Mouse (Mus musculus) MN1 (cell line): ENCODE measurements at regions not wholly inside any gene's neighbourhood (a gene's known extent, or its start where the extent isn't known, plus 50 kb on each side); places are given as distances from the start of the nearest gene placed in this dataset.

ENCODE experiments used
- DNase-seq: peaks from one replicate; pipeline ENCODE4 v3.0.0-alpha.2; 2016; ENCODE audit warnings: low spot score

- DNase-seq, result no peak
Observed at GRCm38 (mm10) chr4:8374061-8374460, 135.2 kb upstream of the Car8 start.

GRCm38 (mm10) chr4:8372069-8372468, 133.2 kb upstream of the Car8 start:
- DNase-seq, result no peak

GRCm38 (mm10) chr4:8370786-8371185, 131.9 kb upstream of the Car8 start:
- no peak for DNase-seq

GRCm38 (mm10) chr4:8367487-8368276, 128.8 kb upstream of the Car8 start:
- DNase-seq, result peak; percentile 74

- DNase-seq, result no peak
Observed at GRCm38 (mm10) chr4:8366978-8367377, 128.1 kb upstream of the Car8 start.

GRCm38 (mm10) chr4:8362409-8362808, 123.6 kb upstream of the Car8 start:
- no peak for DNase-seq

GRCm38 (mm10) chr4:8361931-8362330, 123.1 kb upstream of the Car8 start:
- DNase-seq, result no peak

- DNase-seq, result no peak
Observed at GRCm38 (mm10) chr4:8361305-8361704, 122.5 kb upstream of the Car8 start.

GRCm38 (mm10) chr4:8357443-8357842, 118.6 kb upstream of the Car8 start:
- no peak for DNase-seq

- no peak for DNase-seq
Observed at GRCm38 (mm10) chr4:8341928-8342327, 103.1 kb upstream of the Car8 start.

- DNase-seq, result no peak
Observed at GRCm38 (mm10) chr4:8309241-8309987, 70.6 kb upstream of the Car8 start.

GRCm38 (mm10) chr4:8292563-8292962, 53.7 kb upstream of the Car8 start:
- DNase-seq, result no peak

- no peak for DNase-seq
Observed at GRCm38 (mm10) chr4:8291528-8292492, 53.0 kb upstream of the Car8 start.

GRCm38 (mm10) chr4:8289901-8290300, 51.1 kb upstream of the Car8 start:
- DNase-seq, result no peak
